Mouse (Mus musculus) G1E-ER4 (cell line): Measurements from ENCODE around the gene Usp46. TPM values are rescaled to one million over a fixed set of nuclear protein-coding genes. Genes with fewer than 3 reads are reported as not detected.

Source experiments
- GATA1 ChIP-seq: IDR thresholded peaks from one replicate; pipeline ENCODE4 v1.8.0; 2012; ENCODE audit warnings: low read length, inconsistent platforms
- polyA plus RNA-seq: library from polyadenylated mRNA; stranded (reverse); fragments of >175 nt; gene quantifications from 2 replicates; pipeline ENCODE4 v1.2.3, GENCODE M21; 2012

Gene Usp46
- polyA plus RNA-seq, 1 experiment = 3.2 TPM

DNA sequence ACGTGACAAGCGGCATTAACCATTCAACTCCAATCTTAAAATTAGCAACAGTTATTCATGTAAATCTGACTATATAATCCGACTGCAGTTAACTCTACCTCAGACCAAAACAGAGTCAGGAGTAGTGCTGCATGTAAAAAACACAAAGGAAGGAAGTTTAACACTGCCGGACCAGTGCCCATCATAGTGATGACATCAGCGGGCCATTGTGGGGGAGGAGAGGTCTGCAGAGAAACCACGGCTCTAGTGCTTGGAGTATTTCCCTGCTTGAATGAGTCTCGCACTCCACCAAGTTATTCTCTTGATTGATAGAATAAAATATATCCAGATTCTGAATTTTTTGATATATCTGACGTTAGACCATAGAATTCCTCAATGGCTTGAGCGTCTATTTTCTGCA is 66.5 kb downstream of the Usp46 start:
- no peak for TF ChIP-seq GATA1

DNA sequence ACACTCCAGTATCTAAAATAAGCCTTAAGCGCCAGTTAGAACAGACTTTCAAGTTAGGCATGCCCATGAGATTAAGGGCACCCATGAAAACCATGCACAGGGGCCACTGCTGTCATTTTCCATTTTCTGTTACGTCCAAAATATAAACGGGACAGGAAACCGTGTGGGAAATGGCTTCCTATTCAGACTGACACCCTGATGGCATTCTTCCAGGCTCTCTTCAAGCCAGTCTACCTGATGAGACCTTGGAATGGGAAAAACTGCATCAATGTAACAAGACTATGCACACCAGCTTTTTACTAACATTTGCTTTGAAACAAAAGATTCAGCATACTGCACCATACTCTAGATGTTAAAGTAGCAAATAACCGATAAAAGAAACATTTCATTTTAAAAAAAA is 69.3 kb downstream of the Usp46 start:
- TF ChIP-seq GATA1 = no peak

DNA sequence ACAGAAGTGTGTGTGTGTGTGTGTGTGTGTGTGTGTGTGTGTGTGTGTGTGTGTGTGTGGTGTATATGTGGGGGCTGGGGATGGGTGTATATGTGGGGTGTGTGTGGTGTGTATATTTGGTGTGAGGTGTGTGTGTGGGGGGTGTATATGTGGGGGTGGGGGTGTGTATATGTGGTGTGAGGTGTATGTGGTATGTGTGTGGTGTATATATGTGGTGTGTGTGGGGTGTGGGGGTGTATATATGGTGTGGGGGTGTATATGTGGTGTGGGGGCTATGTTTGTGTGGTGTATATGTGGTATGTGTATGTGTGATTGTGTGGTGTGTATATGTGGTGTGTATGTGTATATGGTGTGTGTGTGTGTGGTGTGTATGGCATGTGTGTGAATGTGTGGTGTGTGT is 73.4 kb downstream of the Usp46 start:
- no peak for TF ChIP-seq GATA1

DNA sequence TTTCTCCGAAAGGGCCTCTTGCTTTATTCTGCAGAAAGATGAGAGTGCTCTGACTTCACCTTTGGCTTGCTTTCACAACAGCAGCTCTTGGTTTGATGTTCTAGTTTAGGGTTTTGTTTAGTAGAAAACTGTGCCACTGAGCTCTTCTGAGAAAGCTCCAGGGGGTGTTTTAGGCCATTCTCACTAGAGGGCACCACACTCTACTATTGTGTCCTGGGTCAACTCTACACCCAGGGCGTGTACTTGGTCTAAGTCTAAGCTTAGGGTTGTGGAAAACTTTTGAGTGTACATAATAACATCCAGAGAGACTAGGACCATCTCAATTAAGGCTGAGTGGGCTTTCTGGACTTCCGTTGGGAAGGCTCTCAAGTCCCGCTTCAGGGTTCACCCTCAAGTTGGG is 74.7 kb downstream of the Usp46 start:
- TF ChIP-seq GATA1 = no peak

DNA sequence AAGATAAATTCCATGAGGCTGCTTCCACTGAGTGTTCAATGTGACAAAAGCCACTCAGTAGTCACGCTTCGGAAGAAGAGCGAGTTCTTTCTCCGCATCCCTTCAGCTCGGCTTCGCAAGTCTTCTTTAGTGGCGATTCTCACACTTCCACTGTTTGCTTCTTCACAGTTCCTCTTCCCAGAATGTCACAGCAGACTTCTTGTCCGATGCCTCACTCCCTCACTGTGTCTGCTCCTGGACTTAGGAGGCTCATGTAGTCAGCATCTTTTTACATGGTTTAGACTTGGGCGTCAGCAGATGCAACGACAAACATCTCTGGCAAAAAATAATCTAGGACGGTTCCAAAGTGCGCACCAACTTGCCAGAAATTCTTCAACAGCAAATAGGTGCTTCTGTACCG is 75.9 kb downstream of the Usp46 start:
- TF ChIP-seq GATA1 = no peak

DNA sequence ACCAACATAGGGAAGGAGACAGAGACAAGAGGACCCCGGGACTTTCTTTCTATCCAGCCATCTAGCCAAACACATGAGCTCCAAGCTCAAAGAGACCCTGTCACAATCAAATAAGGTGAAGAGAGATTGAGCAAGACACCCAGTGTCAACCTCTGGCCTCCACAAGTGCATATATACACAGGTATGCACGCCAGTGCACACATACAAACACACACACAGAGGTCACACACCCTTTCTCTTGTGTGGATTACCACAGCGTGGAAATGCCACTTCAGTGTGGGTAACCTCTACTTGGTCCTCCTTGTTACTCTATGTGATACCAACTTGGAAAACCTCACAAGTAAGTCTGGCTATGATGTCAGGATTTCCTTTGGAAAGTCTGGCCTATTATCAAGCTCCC is 78.7 kb downstream of the Usp46 start:
- no peak for TF ChIP-seq GATA1

DNA sequence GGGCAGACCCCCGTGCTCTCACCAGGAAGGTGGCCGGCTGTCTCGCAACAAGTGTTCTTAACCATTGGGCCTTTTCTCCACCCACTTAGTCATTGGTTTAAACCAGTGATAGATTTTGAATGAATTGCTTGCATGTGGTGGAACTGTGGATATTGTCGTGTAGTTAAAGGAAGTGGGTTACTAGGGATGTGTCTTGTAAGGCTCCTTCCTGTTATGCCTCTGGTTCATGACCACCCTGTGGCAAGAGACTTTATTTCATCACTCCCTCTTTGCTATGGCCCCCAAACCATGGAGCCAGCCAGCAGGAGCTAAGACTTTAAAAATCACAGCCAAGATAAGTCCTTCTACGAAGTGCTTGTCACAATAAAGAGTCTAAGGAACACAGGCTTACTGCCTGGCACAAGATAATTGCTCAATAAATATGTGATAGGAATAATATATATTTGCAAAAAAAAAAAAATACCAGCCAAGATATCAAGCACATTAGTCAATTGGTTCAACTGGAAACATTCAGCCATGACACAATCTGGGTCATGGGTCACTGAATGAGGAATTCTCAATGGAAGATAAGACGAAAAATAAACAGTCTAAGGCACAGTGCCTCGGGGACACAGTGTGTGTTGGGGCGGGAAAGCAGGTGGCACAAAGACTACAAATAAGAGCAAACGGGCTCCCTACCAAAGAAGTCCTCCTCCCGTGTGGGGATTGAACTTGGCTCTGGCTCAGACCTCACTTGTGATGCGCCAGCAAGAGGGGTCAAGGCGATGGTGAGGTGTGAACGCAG is 80.3 kb downstream of the Usp46 start:
- no peak for TF ChIP-seq GATA1

DNA sequence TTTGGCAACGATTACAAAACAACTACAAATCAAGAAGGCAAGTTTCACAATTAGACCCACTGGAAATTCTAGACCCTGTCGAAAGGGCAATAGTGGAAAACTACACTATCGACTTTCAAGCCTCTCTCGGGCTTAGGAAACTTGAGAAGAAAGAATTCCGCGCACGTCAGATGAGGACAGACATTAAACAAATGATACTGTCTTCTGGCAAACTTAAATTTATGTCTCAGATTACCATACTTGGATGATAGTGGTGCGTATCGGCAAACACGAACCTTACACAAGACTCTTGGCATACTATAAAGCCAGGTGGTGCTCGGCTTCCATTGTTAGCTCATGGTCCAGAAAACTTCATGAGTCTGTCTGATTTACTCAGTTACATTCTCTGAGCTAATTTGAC is 90.8 kb downstream of the Usp46 start:
- TF ChIP-seq GATA1 = no peak

DNA sequence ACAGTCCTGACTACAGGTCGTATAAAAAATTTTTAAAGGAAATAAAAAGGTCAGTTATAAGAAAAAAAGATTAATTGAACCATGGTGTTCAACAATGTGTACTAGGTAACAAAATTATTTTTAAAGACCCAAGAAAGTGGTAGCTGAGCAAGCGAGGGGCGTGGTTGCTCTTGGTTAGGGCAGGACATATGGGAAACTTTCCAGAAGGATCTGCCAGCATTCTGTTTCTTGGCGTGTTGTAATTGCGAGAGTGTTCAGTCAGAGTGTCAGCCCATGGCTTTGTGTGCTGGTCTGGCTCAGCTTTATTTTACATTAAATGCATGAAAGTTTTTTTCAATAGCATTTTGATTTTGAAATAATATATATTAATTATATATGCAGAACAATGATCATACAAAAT is 96.5 kb downstream of the Usp46 start:
- no peak for TF ChIP-seq GATA1

DNA sequence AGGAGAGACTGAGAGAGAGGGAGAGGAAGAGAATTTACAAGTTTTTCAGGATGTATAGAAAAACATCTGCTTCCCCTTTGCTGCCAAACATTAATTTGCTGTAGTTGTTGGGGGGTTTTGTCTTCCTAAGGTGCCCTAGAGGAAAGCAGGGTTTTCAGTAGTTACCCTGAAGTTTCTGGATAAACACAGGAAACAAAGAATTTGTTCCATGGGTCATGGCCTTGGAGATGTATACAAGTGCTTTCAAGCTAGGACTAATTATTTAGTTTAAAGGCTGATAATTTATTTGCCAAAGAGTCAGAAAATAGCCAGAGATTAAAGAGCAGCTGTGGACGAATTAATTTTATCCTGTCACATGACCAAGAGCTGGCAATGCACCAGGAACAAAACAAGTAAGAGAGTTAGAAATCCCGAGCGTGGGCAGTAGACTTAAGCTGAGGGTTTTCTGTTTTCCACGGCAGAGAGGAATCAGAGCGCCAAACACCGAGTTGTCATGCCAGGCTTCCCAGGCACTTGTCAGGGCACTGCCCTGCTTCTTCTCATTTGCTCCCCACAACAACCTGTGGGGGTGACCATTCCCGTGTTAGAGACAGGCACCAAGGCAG is 98.1 kb downstream of the Usp46 start:
- TF ChIP-seq GATA1 = no peak

DNA sequence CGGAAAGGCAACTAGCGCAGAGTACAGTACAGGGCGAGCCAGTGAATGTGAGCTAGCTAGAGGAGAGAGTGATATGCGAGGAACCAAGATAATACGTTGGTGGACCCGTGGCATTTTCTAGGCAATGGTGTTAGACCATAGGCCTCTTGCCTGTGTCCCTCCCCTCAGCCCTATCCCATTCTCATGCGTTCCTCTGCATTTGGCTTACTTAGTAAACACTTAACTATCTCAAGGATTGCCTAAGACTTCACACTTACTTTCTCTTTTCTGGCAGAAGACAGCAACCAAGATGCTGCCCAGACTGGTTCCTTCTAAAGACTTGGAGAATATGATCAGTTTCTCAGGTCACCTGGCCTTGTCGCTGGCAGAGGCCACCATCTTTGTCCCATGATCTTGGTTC is 98.9 kb downstream of the Usp46 start:
- no peak for TF ChIP-seq GATA1

DNA sequence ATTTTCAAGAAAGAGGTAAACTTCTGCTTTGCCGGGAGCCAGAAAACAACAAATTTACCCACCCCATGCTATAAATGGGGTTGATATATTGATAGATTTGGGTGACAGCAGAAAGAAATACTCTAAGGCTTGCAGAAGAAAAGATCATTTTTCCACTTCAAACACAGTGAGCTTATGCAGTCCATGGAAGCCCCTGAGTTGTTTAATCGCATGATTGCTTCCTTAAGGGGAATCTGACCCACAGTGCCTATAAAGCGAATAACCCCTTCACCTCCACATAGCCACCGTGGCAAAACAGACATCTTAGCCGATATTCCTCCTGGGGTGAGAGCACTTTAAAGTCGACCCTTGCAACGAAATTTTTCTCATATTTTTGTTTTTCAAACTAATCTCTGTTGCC is 108.5 kb downstream of the Usp46 start:
- TF ChIP-seq GATA1 = no peak

DNA sequence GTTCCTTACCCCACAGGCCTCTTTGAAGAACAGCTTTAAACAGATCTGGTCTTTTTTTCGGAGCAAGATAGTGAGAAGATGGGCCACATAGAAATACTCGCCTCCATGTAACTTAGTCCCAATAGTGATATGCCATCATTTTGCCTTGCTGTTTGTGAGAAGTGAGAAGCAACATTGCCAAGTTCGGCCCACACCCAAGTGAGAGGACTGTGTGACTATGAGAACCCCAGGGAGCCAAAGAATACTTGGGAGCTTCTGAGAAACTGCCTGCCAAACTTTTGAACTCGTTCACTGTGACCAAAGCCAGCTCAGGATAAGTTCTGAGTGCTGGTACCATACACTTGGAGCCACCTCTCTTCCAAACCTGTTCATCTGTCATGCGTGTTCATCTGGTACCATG is 110.1 kb downstream of the Usp46 start:
- TF ChIP-seq GATA1 = no peak

DNA sequence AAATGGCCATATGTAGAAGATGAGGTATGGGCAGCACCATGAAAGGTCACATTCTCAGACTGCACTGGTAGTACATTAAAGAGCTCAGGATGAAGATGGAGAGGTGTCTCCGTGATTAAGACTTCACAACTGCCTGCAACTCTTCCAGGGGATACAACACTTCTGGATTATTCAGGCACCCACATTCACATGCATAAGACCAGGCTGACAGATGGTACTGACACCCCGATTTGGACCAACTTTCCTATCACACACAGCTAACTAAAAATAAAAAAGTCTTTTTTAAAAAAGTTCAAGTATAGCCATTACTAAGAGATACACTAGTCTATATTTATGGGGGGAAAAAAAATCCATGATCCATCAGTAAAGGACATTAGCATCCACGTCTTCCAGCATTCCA is 112.5 kb downstream of the Usp46 start:
- no peak for TF ChIP-seq GATA1

DNA sequence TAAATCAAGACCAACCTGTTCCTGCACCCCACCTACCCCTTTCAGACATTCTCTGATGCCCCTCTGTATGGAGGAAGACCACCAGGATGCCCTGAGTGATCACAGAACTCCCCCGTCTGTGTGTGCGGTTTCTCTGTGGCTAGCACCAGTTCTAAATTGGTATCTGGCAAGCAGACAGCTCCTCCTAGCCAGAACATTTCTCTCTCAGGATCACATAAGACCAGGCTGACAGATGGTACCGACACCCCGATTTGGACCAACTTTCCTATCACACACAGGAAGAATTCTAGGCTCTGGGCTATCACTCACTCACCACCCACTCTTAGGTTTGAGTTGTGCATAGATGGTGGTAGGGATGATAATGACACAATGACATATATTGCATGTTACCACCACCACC is 113.2 kb downstream of the Usp46 start:
- TF ChIP-seq GATA1 = no peak

DNA sequence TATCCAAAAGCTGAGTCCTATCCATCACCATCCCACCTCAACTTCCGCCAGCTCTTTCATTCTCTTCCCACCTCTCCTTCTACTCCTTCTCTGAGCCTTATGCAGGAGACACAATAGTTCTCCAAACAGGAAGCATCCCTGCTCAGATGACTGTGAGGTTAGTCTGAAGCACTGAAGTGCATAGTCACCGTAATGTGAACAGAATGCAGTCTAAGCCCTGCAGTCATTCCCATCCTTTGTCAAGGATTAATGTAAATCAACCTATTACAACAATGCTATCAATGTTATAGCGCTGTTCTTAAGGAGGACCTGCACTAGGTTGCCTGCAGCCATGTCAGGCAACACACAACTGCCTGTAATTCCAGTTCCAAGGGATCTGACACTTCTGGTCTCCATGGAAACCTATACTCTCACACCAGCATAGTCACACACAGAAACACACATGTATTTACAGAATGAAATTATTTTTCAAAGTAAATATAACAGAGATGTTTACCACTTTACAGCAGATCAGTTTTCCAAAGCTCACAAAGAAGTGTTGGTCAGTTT is 115.1 kb downstream of the Usp46 start:
- TF ChIP-seq GATA1 = no peak

DNA sequence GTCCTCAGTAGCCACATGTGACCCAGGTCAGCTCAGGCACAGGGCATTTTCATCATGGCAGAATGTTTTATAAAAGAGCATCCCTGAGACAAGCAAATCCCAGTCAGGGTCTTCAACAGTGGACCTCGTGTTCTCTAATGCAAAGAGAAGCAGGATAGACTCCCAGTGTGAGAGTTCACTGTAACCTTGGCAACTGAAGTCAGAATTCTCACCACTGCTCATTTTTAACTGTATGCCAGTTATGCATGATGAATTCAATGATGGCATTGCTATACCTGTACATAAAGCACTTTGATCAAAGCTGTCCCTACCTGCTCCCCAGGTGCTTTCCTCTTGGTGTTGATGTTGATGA is 116.6 kb downstream of the Usp46 start:
- TF ChIP-seq GATA1 = no peak
